Mouse (Mus musculus) layer of hippocampus, postnatal 14 days (tissue): Measurements from ENCODE around the gene Smim12. TPM values are rescaled to one million over a fixed set of nuclear protein-coding genes. Genes with fewer than 3 reads are reported as not detected.

ENCODE experiments used
- DNase-seq, 2 experiments: peaks; one replicate each; pipeline ENCODE4 v3.0.0; 2021 to 2022; ENCODE audit warnings: low spot score in 2 of 2, mixed read lengths in 1 of 2
- total RNA-seq, 2 experiments: library from RNA; stranded (reverse); gene quantifications; 2 replicates each; pipeline ENCODE4 v1.2.3; 2021

Smim12 gene
- total RNA-seq, 2 experiments from 2014 or later: 43.2 to 45.5 TPM

DNA sequence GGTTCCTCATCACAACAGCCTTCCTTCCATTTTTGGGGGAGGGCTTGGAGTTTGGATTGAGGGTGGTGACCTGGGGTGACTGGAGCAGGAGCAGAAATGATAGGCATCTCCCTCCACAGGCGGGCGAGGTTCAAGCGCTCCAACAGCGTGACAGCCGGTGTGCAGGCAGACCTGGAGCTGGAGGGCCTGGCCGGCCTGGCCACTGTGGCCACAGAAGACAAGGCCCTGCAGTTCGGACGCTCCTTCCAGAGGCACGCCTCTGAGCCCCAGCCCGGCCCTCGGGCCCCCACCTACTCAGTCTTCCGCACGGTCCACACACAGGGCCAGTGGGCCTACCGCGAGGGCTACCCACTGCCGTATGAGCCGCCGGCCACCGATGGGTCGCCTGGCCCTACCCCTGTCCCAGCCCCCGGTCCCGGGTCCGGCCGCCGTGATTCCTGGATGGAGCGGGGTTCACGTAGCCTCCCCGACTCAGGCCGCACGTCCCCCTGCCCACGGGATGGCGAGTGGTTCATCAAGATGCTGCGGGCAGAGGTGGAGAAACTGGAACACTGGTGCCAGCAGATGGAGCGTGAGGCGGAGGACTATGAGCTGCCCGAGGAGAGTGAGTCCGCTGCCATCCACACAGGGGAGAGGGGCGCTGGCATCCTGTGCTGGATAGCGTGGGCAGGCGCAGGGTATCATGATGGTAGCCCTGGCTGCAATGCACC, 10.0 kb upstream of the Smim12 start:
- no peak for DNase-seq

DNA sequence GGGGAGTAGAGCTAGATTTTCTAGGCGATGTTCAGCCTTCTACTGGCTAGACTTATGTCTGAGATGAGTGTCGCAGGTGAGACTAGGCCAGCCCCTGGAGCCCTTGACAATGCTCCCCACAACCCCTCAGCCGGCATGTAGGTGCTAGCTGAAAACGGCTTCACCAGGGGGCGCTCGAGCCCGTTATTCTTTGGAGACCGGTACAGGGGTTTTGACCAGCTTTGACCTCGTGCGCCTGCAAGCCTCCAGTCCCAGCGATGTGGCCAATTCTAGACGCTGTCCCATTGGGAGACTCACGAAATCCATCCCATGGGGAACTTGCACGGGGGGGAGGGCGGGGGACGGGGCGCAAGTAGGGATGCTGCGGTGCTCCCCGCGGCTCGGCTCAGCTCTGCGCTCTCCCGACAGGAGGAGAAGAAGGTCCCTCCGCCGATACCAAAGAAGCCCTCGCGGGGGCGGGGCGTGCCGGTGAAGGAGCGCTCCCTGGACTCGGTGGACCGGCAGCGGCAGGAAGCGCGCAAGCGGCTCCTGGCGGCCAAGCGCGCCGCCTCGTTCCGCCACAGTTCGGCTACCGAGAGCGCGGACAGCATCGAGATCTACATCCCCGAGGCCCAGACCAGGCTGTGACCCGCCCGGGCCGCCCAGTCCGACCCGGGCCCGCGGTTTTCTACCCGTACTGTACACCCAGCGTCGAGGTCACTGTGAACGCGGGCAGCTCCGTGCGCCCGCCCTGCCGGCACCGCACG, 7.7 kb upstream of the Smim12 start:
- peak; percentile 80 to 85 for DNase-seq

GRCm38 (mm10) chr4:127236631-127237030, 7.0 kb upstream of the Smim12 start:
- no peak for DNase-seq

- DNase-seq: no peak
Measured at GRCm38 (mm10) chr4:127237271-127237670, 6.3 kb upstream of the Smim12 start.

DNA sequence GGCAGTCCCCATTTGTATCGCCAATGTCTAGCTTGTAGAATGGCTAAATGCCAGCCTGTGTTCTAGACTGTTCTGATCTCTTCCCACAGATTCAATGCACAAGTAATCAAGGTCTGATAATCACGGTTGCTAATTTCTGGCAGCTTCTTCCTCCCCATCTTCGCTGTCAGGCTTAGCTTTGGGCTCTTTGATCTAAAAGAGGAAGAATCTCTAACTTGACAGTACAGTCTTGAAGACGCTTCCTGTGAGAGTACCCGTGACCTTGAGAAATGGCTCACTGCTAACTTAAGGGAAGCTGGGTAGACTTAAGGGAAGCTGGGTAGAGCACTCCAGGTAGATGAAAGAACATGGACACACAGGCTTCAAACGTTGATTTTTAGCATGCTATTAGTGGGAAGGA, 888 bp upstream of the Smim12 start:
- DNase-seq: no peak

- no peak for DNase-seq
Measured at GRCm38 (mm10) chr4:127243953-127244352, 369 bp downstream of the Smim12 start.

DNA sequence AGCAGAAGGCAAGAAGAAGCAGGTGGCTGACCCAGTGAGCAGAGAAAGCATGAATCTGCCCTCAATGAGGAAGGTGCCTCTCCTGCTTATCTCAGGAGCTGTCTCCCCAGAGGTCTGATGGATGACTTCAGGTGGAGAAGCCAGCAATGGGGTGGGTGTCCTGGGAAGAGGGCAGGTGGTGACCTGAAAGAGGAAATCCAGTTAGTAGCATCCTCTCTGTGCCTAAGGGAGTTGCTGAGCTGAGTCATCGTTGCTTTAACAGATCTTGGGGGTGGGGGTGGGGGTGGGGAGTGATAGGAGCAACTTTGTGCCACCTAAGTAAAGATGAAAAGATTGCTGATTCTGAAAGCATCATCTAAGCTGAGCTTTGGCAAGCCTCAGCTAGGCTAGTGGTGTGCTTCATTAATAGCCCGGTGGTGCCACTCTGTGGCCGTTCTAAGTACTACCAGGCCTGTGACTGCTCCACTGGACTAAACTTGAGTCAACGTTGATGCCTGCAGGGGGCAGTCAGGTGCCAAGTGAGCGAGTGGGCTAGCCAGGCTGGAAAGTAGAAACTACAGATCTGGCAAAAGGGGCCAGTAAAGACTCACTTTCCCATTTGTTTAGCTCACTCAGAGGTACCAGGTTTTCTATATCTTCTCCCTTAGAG, 6.2 kb downstream of the Smim12 start:
- DNase-seq: peak; percentile 98

DNA sequence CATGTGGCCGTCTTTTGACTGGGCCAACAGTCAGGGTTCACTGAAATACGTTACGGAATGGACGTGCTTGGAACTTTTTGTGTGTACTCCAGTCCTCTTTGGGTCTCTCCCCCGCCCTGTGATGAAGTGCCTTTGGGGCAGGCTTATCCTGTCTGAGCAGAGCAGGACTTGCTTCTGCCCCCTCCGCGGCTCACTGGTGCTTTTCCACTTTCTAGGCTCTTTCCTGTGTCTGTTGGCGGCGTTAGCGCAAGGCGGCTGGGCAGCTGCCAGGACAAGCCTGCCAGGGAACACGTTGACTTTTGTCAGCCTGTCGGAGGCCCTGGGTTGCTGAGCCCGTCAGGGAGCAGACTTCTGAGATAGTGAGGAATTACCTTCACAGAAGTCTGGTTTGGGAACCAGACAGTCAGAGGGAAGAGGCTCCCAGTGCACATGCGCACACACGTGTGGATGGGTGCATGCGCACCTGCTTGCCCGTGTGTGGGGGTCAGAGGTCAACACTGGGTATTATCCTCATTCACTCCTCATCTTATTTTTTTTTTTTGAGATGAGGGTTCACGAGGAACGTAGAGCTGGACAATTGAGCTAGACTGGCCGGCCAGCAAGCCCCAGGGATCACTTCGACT, 8.5 kb downstream of the Smim12 start:
- peak in 1 of 2 experiments; percentile 68 for DNase-seq

DNA sequence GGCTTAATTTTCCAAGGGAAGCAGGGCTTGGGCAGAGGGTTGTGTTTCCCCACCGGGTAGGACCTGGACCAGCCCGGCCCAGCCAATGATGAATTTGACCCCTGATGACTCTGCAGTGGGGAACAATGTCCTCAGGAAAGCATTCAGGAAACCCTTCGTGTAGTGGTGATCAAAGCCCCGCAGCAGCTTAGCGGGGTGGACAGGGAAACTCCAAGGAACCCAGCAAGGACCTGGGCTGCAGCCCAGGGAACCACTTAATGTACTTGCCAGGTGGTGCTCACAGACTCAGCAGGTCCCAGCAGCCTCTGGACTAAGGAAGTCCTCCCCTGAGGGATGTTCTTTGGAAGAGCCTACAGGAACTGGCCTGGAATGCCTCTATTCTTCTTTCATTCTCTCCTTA, 13.2 kb downstream of the Smim12 start:
- DNase-seq: no peak

GRCm38 (mm10) chr4:127258186-127258897, 14.8 kb downstream of the Smim12 start:
- DNase-seq: no peak

- no peak for DNase-seq
Measured at GRCm38 (mm10) chr4:127261601-127262000, 18.0 kb downstream of the Smim12 start.

- DNase-seq: no peak
Measured at GRCm38 (mm10) chr4:127263438-127264182, 20.0 kb downstream of the Smim12 start.

DNA sequence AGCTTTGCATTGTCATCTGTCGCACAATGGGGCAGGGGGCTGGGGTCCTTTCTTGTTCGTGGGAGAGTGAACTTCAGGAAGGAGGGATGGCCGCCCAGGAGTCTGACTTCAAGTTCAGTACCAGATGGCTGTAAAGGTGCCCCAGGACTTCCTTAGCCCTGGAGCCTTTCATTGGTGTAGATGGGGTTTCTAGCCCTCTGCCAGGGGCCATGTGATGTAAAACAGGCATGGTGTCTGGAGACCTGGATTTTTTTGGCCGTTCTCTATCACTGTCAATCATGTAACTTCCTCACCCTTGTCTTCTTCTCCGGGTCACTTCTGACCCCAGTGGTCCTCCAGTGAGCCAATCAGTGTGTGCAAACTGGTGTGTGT, 20.6 kb downstream of the Smim12 start:
- no peak for DNase-seq

DNA sequence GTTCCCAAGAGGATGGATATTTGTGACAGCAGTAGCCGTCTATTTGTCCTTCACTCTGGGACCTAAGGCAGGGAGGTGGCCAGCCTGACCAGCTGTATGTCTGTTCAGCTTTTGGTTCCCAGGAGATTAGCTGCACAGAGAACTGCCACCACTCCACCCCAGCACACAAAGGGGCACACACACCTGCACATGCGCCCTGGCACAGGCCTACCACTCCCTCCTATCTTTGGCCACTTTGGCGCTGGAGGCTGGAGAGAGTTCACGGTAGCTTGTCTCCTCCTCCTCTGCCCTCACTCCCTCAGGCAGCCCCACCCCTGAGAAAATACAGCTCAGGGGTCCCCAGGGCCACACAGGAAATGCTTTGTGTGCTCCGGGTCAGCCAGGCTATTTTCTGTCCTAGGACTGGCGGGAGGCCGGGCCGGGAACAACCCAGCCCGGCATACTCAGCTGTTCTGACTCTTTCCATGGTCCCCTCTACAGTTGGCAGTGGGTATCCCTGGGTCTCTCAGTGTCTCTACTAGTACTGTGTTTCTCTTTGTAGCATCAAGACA, 34.9 kb downstream of the Smim12 start:
- DNase-seq: no peak

DNA sequence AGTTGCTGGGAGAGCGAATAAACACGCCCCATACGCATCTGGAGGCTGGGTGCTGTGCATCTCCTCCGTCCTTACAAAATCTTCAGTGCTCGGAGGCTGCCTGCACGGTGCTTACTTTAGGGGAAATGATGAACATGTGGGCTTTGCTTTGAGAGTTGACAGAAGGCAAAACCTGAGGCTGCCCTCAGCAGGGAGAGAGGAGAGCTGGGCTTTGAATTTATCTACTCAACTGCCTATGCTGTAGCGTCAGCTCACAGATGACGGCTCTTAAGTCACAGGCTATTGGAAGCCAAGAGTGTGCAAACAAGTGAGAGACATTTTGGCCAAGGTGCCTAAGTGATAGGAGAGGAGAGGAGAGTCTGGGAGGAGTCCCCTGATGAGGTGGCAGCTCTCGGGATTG, 35.7 kb downstream of the Smim12 start:
- no peak for DNase-seq

- no peak for DNase-seq
Measured at GRCm38 (mm10) chr4:127286907-127287306, 43.3 kb downstream of the Smim12 start.

DNA sequence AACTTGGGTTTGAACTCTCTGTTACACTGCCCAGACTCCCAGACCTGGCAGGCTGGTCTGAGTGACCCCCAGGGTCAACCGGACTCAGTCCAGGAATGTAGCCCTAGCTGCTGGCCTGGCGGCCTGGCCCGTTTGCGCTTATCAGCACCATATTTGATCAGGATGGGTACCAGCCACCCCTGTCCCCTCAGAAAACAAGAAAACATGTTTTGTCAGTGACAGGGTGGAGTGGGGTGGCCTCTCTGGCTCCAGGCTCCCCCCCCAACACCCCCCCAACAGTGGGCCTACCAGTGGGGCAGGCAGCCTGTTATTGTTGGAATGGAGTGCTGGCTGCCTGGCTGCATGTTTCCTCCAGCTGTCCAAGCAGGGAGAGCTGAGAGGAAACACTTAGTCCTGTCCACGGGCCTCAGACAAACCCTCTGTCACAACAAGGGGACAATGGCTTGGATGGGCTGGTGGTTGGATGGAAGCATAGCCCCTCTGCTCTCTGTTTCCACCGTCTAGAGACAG, 45.5 kb downstream of the Smim12 start:
- DNase-seq: peak in 1 of 2 experiments; percentile 9

GRCm38 (mm10) chr4:127292631-127293030, 49.0 kb downstream of the Smim12 start:
- DNase-seq: no peak
